Mouse (Mus musculus) stomach, postnatal 0 days (tissue): ENCODE measurements around the gene Esrrb.

Source experiments
- CTCF ChIP-seq: IDR thresholded peaks from 2 replicates; pipeline ENCODE4 v1.5.1; 2016; ENCODE audit warnings: antibody characterized with exemption, low read depth, mild to moderate bottlenecking, moderate library complexity
- EP300 ChIP-seq: optimal IDR thresholded peaks from 2 replicates; pipeline ENCODE3; 2016; ENCODE audit warnings: antibody characterized with exemption

DNA sequence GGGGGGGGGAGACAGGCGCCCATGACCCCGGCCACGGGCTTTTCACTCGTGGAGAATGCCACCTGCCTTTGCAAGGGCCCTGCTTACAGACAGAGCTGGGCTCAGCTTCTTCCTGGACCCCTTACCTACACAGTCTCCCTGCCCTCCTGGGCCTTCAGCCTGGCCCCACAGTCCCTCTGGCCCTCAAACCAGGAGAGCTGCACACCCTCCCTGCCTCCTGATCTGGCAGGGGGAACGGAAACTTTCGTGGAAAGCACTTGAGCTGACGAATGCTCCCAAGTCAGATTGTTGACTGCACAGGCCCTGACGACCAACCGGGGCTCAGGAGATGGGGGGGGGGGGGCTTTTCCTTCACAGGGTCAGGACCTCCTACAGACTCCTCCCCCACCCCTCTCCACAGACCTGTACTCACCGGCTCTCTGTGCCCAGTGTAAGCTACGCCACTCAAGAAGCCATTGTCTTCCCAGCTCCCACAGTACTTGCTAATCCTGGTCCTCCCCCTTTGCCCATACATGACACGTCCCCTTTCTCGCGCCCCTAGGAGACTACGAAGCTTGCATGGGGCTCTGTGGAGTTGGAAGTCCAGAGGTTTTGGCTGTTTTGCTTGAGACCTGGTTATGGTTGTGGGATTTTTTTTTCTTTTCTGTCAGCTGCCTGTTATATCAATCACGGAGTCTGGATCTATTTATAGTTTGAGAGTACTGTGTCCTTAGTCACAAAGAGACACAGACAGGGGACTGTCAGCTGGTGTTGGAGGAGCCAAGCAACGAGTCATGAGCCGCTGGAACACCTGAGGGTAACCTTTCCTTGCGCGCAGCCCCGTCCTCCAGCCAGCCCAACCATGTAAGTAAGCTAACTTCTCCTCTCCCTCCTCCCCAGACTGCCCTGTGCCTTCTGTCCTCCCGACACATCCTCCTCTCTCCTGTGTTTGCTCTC is at the start of gene Esrrb:
- TF ChIP-seq EP300 (no peak), CTCF (no peak)
